Mouse (Mus musculus) thymus, postnatal 14 days (tissue): ENCODE data around the gene Tbc1d17.
"Not testable (repeated sequence)": the region's sequence is repeated elsewhere in the genome, so short reads cannot be mapped to it uniquely, and the experiment has no call there.

Experiments used
- DNase-seq: peaks from one replicate; pipeline ENCODE4 v3.0.0; 2021

Gene Tbc1d17

GRCm38 (mm10) chr7:44848561-44849415 is at the start of gene Tbc1d17, which contains the start of gene Akt1s1:
Tbc1d17 (minus strand) TSS chr7:44849079.
Akt1s1 (plus strand) TSS chr7:44848991.
- DNase-seq = peak; percentile 98

GRCm38 (mm10) chr7:44898607-44899006 is 49.7 kb upstream of the Tbc1d17 start:
- DNase-seq = peak; percentile 32

- no peak for DNase-seq
Measured at GRCm38 (mm10) chr7:44896499-44896898, 47.6 kb upstream of the Tbc1d17 start.

- DNase-seq = peak; percentile 85
Measured at GRCm38 (mm10) chr7:44895593-44896434, 46.9 kb upstream of the Tbc1d17 start, which contains the start of gene Fuz. Fuz (plus strand) TSS chr7:44896079.

- DNase-seq = no peak
Measured at GRCm38 (mm10) chr7:44895206-44895592, 46.3 kb upstream of the Tbc1d17 start.

GRCm38 (mm10) chr7:44894175-44894574 is 45.3 kb upstream of the Tbc1d17 start:
- no peak for DNase-seq

- DNase-seq = no peak
Measured at GRCm38 (mm10) chr7:44893197-44893596, 44.3 kb upstream of the Tbc1d17 start.

GRCm38 (mm10) chr7:44892276-44892921 is 43.5 kb upstream of the Tbc1d17 start, which contains the start of gene Med25:
Med25 (minus strand) TSS chr7:44892712.
- DNase-seq = peak; percentile 89

- DNase-seq = no peak
Measured at GRCm38 (mm10) chr7:44891611-44892010, 42.7 kb upstream of the Tbc1d17 start.

GRCm38 (mm10) chr7:44890737-44891136 is 41.9 kb upstream of the Tbc1d17 start:
- DNase-seq = no peak

GRCm38 (mm10) chr7:44890180-44890579 is 41.3 kb upstream of the Tbc1d17 start:
- no peak for DNase-seq

- no peak for DNase-seq
Measured at GRCm38 (mm10) chr7:44888256-44889105, 39.6 kb upstream of the Tbc1d17 start.

GRCm38 (mm10) chr7:44886964-44887363 is 38.1 kb upstream of the Tbc1d17 start:
- no peak for DNase-seq

GRCm38 (mm10) chr7:44884637-44885036 is 35.8 kb upstream of the Tbc1d17 start:
- no peak for DNase-seq

- no peak for DNase-seq
Measured at GRCm38 (mm10) chr7:44883036-44883435, 34.2 kb upstream of the Tbc1d17 start.

GRCm38 (mm10) chr7:44877833-44878232 is 29.0 kb upstream of the Tbc1d17 start:
- DNase-seq = no peak

- not testable (repeated sequence) for DNase-seq
Measured at GRCm38 (mm10) chr7:44871774-44872173, 22.9 kb upstream of the Tbc1d17 start.

GRCm38 (mm10) chr7:44871181-44871580 is 22.3 kb upstream of the Tbc1d17 start:
- DNase-seq = no peak

- no peak for DNase-seq
Measured at GRCm38 (mm10) chr7:44870614-44871013, 21.7 kb upstream of the Tbc1d17 start.

- DNase-seq = peak; percentile 87
Measured at GRCm38 (mm10) chr7:44869697-44870528, 21.0 kb upstream of the Tbc1d17 start, which contains the start of gene Ptov1. Ptov1 (minus strand) TSS chr7:44869788.
